Mouse (Mus musculus): ENCODE measurements around the gene Zfp865. TPM values are rescaled to one million over a fixed set of nuclear protein-coding genes. Genes with fewer than 3 reads are reported as not detected.

The Zfp865 gene
- polyA plus RNA-seq, 1 experiment from 2014 or later = 9.0 TPM

- H3K4me3 ChIP-seq = peak within 1 kb of the TSS; percentile 70
- peaks cover 16% of the 10 kb centered on the region for H3K4me1 ChIP-seq (replicated peaks)
- peak within 1 kb of the TSS; percentile 97 for H3K27ac ChIP-seq
- DNase-seq (ENCODE audit: low spot score) = peak; percentile 93
- peaks cover 45% of the 10 kb centered on the region for H3K36me3 ChIP-seq
- no peaks in the 10 kb centered on the region for H3K27me3 ChIP-seq (ENCODE audit: insufficient read depth, poor library complexity, severe bottlenecking)
- under 1% methylated on average over 48 of the region's 48 CpGs for whole genome bisulfite sequencing
- peaks cover 13% of the 10 kb centered on the region; the same call in 1 of the 2 replicates for H3K9me3 ChIP-seq
Measured at GRCm38 (mm10) chr7:5038109-5038732, 18.0 kb downstream of the Zfp865 start, which contains the start of gene Zfp784. Gene Zfp784, minus strand, starts transcription at chr7:5038446.

- WGBS = 44% methylated on average over 5 of the region's 5 CpGs
Measured at GRCm38 (mm10) chr7:5038940-5039339, 18.8 kb downstream of the Zfp865 start.

GRCm38 (mm10) chr7:5044981-5045380 lies 24.8 kb downstream of the Zfp865 start:
- peaks cover 12% of the 10 kb centered on the region; the same call in 1 of the 2 replicates for H3K36me3 ChIP-seq
- no peak for DNase-seq (ENCODE audit: low spot score)
- no peaks in the 10 kb centered on the region for H3K27me3 ChIP-seq (ENCODE audit: insufficient read depth, poor library complexity, severe bottlenecking)
- no peak overlapping the region for H3K4me3 ChIP-seq
- H3K9me3 ChIP-seq = no peaks in the 10 kb centered on the region
- H3K27ac ChIP-seq = no peak overlapping the region
- 75% methylated on average over 2 of the region's 2 CpGs for WGBS
- no peaks in the 10 kb centered on the region for H3K4me1 ChIP-seq (replicated peaks)

More at GRCm38 (mm10) chr7:5038940-5039339, 18.8 kb downstream of the Zfp865 start:
- Histone ChIP-seq H3K36me3 (peaks cover 38% of the 10 kb centered on the region), H3K4me3 (peak overlapping the region; percentile 70), H3K27me3 (ENCODE audit: insufficient read depth, poor library complexity, severe bottlenecking) (no peaks in the 10 kb centered on the region), H3K9me3 (peaks cover 10% of the 10 kb centered on the region; the same call in 1 of the 2 replicates), H3K27ac (peak overlapping the region; percentile 97), H3K4me1 (replicated peaks) (peaks cover 16% of the 10 kb centered on the region)
- DNase-seq (ENCODE audit: low spot score) = no peak

- WGBS = 76% methylated on average over 2 of the region's 2 CpGs
- no peaks in the 10 kb centered on the region for H3K9me3 ChIP-seq
- peaks cover 6% of the 10 kb centered on the region; the same call in 1 of the 2 replicates for H3K36me3 ChIP-seq
- H3K27me3 ChIP-seq (ENCODE audit: insufficient read depth, poor library complexity, severe bottlenecking) = peaks cover 7% of the 10 kb centered on the region
- no peak overlapping the region for H3K27ac ChIP-seq
- no peak for DNase-seq (ENCODE audit: low spot score)
- peaks cover 9% of the 10 kb centered on the region for H3K4me1 ChIP-seq (replicated peaks)
- H3K4me3 ChIP-seq = no peak overlapping the region
Measured at GRCm38 (mm10) chr7:5046112-5046511, 25.9 kb downstream of the Zfp865 start.

GRCm38 (mm10) chr7:5047313-5047712 lies 27.1 kb downstream of the Zfp865 start:
- H3K9me3 ChIP-seq = 0 out of 2 replicates have a peak, but pooled peaks cover 4% of the 10 kb centered on the region
- 38% methylated on average over 2 of the region's 2 CpGs for WGBS
- DNase-seq (ENCODE audit: low spot score) = no peak
- peaks cover 20% of the 10 kb centered on the region for H3K4me1 ChIP-seq (replicated peaks)
- H3K27ac ChIP-seq = no peak overlapping the region; the same call in 1 of the 2 replicates
- peaks cover 15% of the 10 kb centered on the region for H3K27me3 ChIP-seq (ENCODE audit: insufficient read depth, poor library complexity, severe bottlenecking)
- no peaks in the 10 kb centered on the region for H3K36me3 ChIP-seq
- H3K4me3 ChIP-seq = no peak overlapping the region

GRCm38 (mm10) chr7:5051193-5052192 lies 31.3 kb downstream of the Zfp865 start, which contains the start of gene Zfp580:
Gene Zfp580, plus strand, starts transcription at chr7:5051538.
- H3K27me3 ChIP-seq (ENCODE audit: insufficient read depth, poor library complexity, severe bottlenecking) = peaks cover 57% of the 10 kb centered on the region
- peaks cover 45% of the 10 kb centered on the region for H3K4me1 ChIP-seq (replicated peaks)
- H3K9me3 ChIP-seq = 0 out of 2 replicates have a peak, but pooled peaks cover 4% of the 10 kb centered on the region
- peak within 1 kb of the TSS; percentile 87 for H3K4me3 ChIP-seq
- DNase-seq (ENCODE audit: low spot score) = peak; percentile 84
- H3K27ac ChIP-seq = peak within 1 kb of the TSS; percentile 93
- H3K36me3 ChIP-seq = no peaks in the 10 kb centered on the region
- 1% methylated on average over 65 of the region's 65 CpGs for WGBS

- no peak for DNase-seq (ENCODE audit: low spot score)
- H3K4me1 ChIP-seq (replicated peaks) = peaks cover 54% of the 10 kb centered on the region
- 2% methylated on average over 12 of the region's 12 CpGs for WGBS
Measured at GRCm38 (mm10) chr7:5052438-5052837, 32.3 kb downstream of the Zfp865 start.

GRCm38 (mm10) chr7:5052931-5053343 lies 32.8 kb downstream of the Zfp865 start:
- peaks cover 59% of the 10 kb centered on the region for H3K4me1 ChIP-seq (replicated peaks)
- H3K27me3 ChIP-seq (ENCODE audit: insufficient read depth, poor library complexity, severe bottlenecking) = peaks cover 71% of the 10 kb centered on the region
- no peaks in the 10 kb centered on the region for H3K36me3 ChIP-seq
- H3K27ac ChIP-seq = peak overlapping the region; percentile 66
- 4% methylated on average over 45 of the region's 45 CpGs for WGBS
- 0 out of 2 replicates have a peak, but pooled peaks cover 4% of the 10 kb centered on the region for H3K9me3 ChIP-seq
- no peak for DNase-seq (ENCODE audit: low spot score)
- H3K4me3 ChIP-seq = peak overlapping the region; percentile 87

More at GRCm38 (mm10) chr7:5052438-5052837, 32.3 kb downstream of the Zfp865 start:
- no peaks in the 10 kb centered on the region for H3K36me3 ChIP-seq
- H3K27ac ChIP-seq = peak overlapping the region; percentile 66
- peaks cover 66% of the 10 kb centered on the region for H3K27me3 ChIP-seq (ENCODE audit: insufficient read depth, poor library complexity, severe bottlenecking)
- peak overlapping the region; percentile 87 for H3K4me3 ChIP-seq
- H3K9me3 ChIP-seq = 0 out of 2 replicates have a peak, but pooled peaks cover 4% of the 10 kb centered on the region

- peaks cover 78% of the 10 kb centered on the region for H3K27me3 ChIP-seq (ENCODE audit: insufficient read depth, poor library complexity, severe bottlenecking)
- peak overlapping the region; percentile 87 for H3K4me3 ChIP-seq
- peaks cover 59% of the 10 kb centered on the region for H3K4me1 ChIP-seq (replicated peaks)
- H3K36me3 ChIP-seq = no peaks in the 10 kb centered on the region
- 10% methylated on average over 32 of the region's 32 CpGs for WGBS
- no peak for DNase-seq (ENCODE audit: low spot score)
- H3K9me3 ChIP-seq = 0 out of 2 replicates have a peak, but pooled peaks cover 4% of the 10 kb centered on the region
- peak overlapping the region; percentile 66; the same call in 1 of the 2 replicates for H3K27ac ChIP-seq
Measured at GRCm38 (mm10) chr7:5053456-5054179, 33.4 kb downstream of the Zfp865 start.

GRCm38 (mm10) chr7:5056651-5057263 lies 36.6 kb downstream of the Zfp865 start:
- peaks cover 59% of the 10 kb centered on the region for H3K4me1 ChIP-seq (replicated peaks)
- no peaks in the 10 kb centered on the region for H3K9me3 ChIP-seq
- H3K27ac ChIP-seq = peak overlapping the region; percentile 78
- 3% methylated on average over 55 of the region's 55 CpGs for WGBS
- H3K4me3 ChIP-seq = peak overlapping the region; percentile 56
- H3K27me3 ChIP-seq (ENCODE audit: insufficient read depth, poor library complexity, severe bottlenecking) = peaks cover 75% of the 10 kb centered on the region
- H3K36me3 ChIP-seq = no peaks in the 10 kb centered on the region
- peak; percentile 33 for DNase-seq (ENCODE audit: low spot score)

GRCm38 (mm10) chr7:5057381-5057780 lies 37.2 kb downstream of the Zfp865 start:
- no peak for DNase-seq (ENCODE audit: low spot score)
- Histone ChIP-seq H3K27ac (no peak overlapping the region), H3K27me3 (ENCODE audit: insufficient read depth, poor library complexity, severe bottlenecking) (peaks cover 69% of the 10 kb centered on the region), H3K4me3 (peak overlapping the region; percentile 56), H3K4me1 (replicated peaks) (peaks cover 53% of the 10 kb centered on the region), H3K9me3 (no peaks in the 10 kb centered on the region), H3K36me3 (no peaks in the 10 kb centered on the region)
- 38% methylated on average over 8 of the region's 8 CpGs for WGBS
